ENCODE assay signal across 24 mouse cellular contexts in genomic region chr11:32153216-32153615, GRCm38 (mm10). TPM values are rescaled to one million over a fixed set of nuclear protein-coding genes. Genes with fewer than 3 reads are reported as not detected.
A peak's percentile ranks its signal among the peaks of the same experiment; 100 is the strongest.
DNase-seq lines count a peak whose midpoint lies in the region; ATAC-seq and TF ChIP-seq lines count a peak whose summit lies in the region.
"Had no signal": no experiment of that assay in that cellular context is flagged by ENCODE, and none has a peak within 500 bp of the region (broad histone marks: within the 10 kb centered on the region; RNA-seq: fewer than 3 reads in every experiment).

No protein-coding gene starts in this region.

- no peaks in the 10 kb centered on the region for H3K36me3 ChIP-seq in forebrain, embryonic 11.5 days (ENCODE audit: control insufficient read depth, insufficient read depth, low read length)
- H3K36me3 ChIP-seq in forebrain, embryonic 14.5 days (ENCODE audit: control insufficient read depth, insufficient read depth, low read length): no peaks in the 10 kb centered on the region
- no peaks in the 10 kb centered on the region for H3K36me3 ChIP-seq in heart, embryonic 10.5 days
- no peaks in the 10 kb centered on the region for H3K36me3 ChIP-seq in midbrain, embryonic 11.5 days (ENCODE audit: control insufficient read depth, insufficient read depth, low read length)
- H3K36me3 ChIP-seq in midbrain, postnatal 0 days (ENCODE audit: insufficient read depth, low read length): no peaks in the 10 kb centered on the region
- H3K36me3 ChIP-seq: G1E had no signal

- H3K4me2 ChIP-seq in forebrain, embryonic 11.5 days (ENCODE audit: low read depth, low read length, severe bottlenecking): no peak overlapping the region
- no peak overlapping the region for H3K4me2 ChIP-seq in forebrain, embryonic 14.5 days (ENCODE audit: low read length)
- H3K4me2 ChIP-seq in midbrain, embryonic 11.5 days: no peak overlapping the region
- H3K4me2 ChIP-seq in midbrain, postnatal 0 days (ENCODE audit: low read depth, low read length, poor library complexity, severe bottlenecking): no peak overlapping the region

- no peak for TF ChIP-seq CTCF in midbrain, postnatal 0 days (IDR thresholded peaks at IDR 0.05)

- no peaks in the 10 kb centered on the region for H3K27me3 ChIP-seq in forebrain, embryonic 11.5 days (ENCODE audit: control insufficient read depth, insufficient read depth, low read length)
- H3K27me3 ChIP-seq in forebrain, embryonic 14.5 days (replicated peaks; ENCODE audit: control insufficient read depth, insufficient read depth, low read length): no peaks in the 10 kb centered on the region
- H3K27me3 ChIP-seq in heart, embryonic 10.5 days (ENCODE audit: insufficient read depth, poor library complexity, severe bottlenecking): 0 out of 2 replicates have a peak, but pooled peaks cover under 1% of the 10 kb centered on the region
- H3K27me3 ChIP-seq in midbrain, embryonic 11.5 days (ENCODE audit: control insufficient read depth, insufficient read depth, low read length): no peaks in the 10 kb centered on the region
- H3K27me3 ChIP-seq in midbrain, postnatal 0 days (ENCODE audit: insufficient read depth, low read length): no peaks in the 10 kb centered on the region
- H3K27me3 ChIP-seq: CH12.LX had no signal

- WGBS in forebrain, embryonic 11.5 days: 97% methylated on average over 7 of the region's 7 CpGs
- 94% methylated on average over 7 of the region's 7 CpGs for WGBS in forebrain, embryonic 14.5 days
- WGBS in heart, embryonic 10.5 days: 89% methylated on average over 7 of the region's 7 CpGs
- WGBS in midbrain, embryonic 11.5 days: 93% methylated on average over 7 of the region's 7 CpGs
- WGBS in midbrain, postnatal 0 days: 93% methylated on average over 7 of the region's 7 CpGs

- DNase-seq in forebrain, embryonic 11.5 days (ENCODE audit: low spot score): peak; percentile 30
- no peak for DNase-seq in forebrain, embryonic 14.5 days (ENCODE audit: low spot score)
- DNase-seq in heart, adult 11 months: peak; percentile 66
- DNase-seq in heart, postnatal 25 days (ENCODE audit: low spot score): no peak
- DNase-seq in heart, embryonic 10.5 days (ENCODE audit: low spot score): peak; percentile 55
- no peak for DNase-seq in heart, adult 8-10 months (ENCODE audit: low spot score)
- peak; percentile 76 for DNase-seq in midbrain, embryonic 11.5 days (ENCODE audit: low spot score, missing footprints)
- no peak for DNase-seq in midbrain, postnatal 0 days (ENCODE audit: low spot score)
- DNase-seq: adrenal gland, adult 2 months; adrenal gland, adult 8-10 months; adrenal gland, postnatal 10 days; adrenal gland, postnatal 14 days; adrenal gland, postnatal 25 days; adrenal gland, postnatal 36 days; B cell, adult 2 months; cerebellum, adult 11 months; cerebellum, adult 11-12 months had no signal

- H3K9me3 ChIP-seq in forebrain, embryonic 11.5 days (ENCODE audit: control insufficient read depth, low read length): no peaks in the 10 kb centered on the region
- no peaks in the 10 kb centered on the region for H3K9me3 ChIP-seq in forebrain, embryonic 14.5 days (replicated peaks; ENCODE audit: control insufficient read depth, low read length)
- no peaks in the 10 kb centered on the region for H3K9me3 ChIP-seq in heart, embryonic 10.5 days
- no peaks in the 10 kb centered on the region for H3K9me3 ChIP-seq in midbrain, embryonic 11.5 days (ENCODE audit: control insufficient read depth, low read length)
- H3K9me3 ChIP-seq in midbrain, postnatal 0 days (ENCODE audit: low read length): no peaks in the 10 kb centered on the region
- H3K9me3 ChIP-seq: G1E had no signal

- no peak overlapping the region for H3K27ac ChIP-seq in forebrain, embryonic 11.5 days (ENCODE audit: low read depth, low read length)
- H3K27ac ChIP-seq in forebrain, embryonic 14.5 days (ENCODE audit: low read depth, low read length): no peak overlapping the region
- H3K27ac ChIP-seq in heart, embryonic 10.5 days: no peak overlapping the region
- no peak overlapping the region for H3K27ac ChIP-seq in midbrain, embryonic 11.5 days (ENCODE audit: low read depth, low read length)
- no peak overlapping the region for H3K27ac ChIP-seq in midbrain, postnatal 0 days (ENCODE audit: low read depth, low read length)

- peaks cover under 1% of the 10 kb centered on the region; the same call in 1 of the 2 replicates for H3K4me1 ChIP-seq in forebrain, embryonic 11.5 days (replicated peaks; ENCODE audit: control insufficient read depth, insufficient read depth, low read length)
- H3K4me1 ChIP-seq in forebrain, embryonic 14.5 days (ENCODE audit: control insufficient read depth, insufficient read depth, low read length): peaks cover 12% of the 10 kb centered on the region
- no peaks in the 10 kb centered on the region for H3K4me1 ChIP-seq in heart, embryonic 10.5 days
- H3K4me1 ChIP-seq in midbrain, embryonic 11.5 days (ENCODE audit: control insufficient read depth, insufficient read depth, low read length): peaks cover 3% of the 10 kb centered on the region
- 0 out of 2 replicates have a peak, but pooled peaks cover under 1% of the 10 kb centered on the region for H3K4me1 ChIP-seq in midbrain, postnatal 0 days (ENCODE audit: insufficient read depth, low read length)

- H3K9ac ChIP-seq in forebrain, embryonic 11.5 days (ENCODE audit: low read length): no peak overlapping the region
- H3K9ac ChIP-seq in forebrain, embryonic 14.5 days (ENCODE audit: low read length): no peak overlapping the region
- no peak overlapping the region for H3K9ac ChIP-seq in midbrain, embryonic 11.5 days (ENCODE audit: low read length)
- H3K9ac ChIP-seq in midbrain, postnatal 0 days (replicated peaks; ENCODE audit: low read length, poor library complexity, severe bottlenecking): no peak overlapping the region

- no peak for ATAC-seq in forebrain, embryonic 11.5 days (replicated peaks; ENCODE audit: low FRiP score)
- no peak for ATAC-seq in forebrain, embryonic 14.5 days
- ATAC-seq in midbrain, embryonic 11.5 days (ENCODE audit: low FRiP score): no peak
- no peak for ATAC-seq in midbrain, postnatal 0 days (ENCODE audit: low FRiP score)
- ATAC-seq: activated CD4-positive, CD25-positive, alpha-beta regulatory T cell, adult 4 months; CD4-positive, CD25-positive, alpha-beta regulatory T cell, adult 4 months; Patski had no signal

- intact Hi-C loops in heart, postnatal 25 days (cut with DNase I): no loop called here

- no peak overlapping the region for H3K4me3 ChIP-seq in forebrain, embryonic 11.5 days (ENCODE audit: low read depth, low read length)
- no peak overlapping the region for H3K4me3 ChIP-seq in forebrain, embryonic 14.5 days (ENCODE audit: low read depth, low read length)
- H3K4me3 ChIP-seq in heart, embryonic 10.5 days: no peak overlapping the region
- no peak overlapping the region for H3K4me3 ChIP-seq in midbrain, embryonic 11.5 days (ENCODE audit: low read depth, low read length)
- H3K4me3 ChIP-seq in midbrain, postnatal 0 days (ENCODE audit: low read depth, low read length): no peak overlapping the region

RNA-seq across cellular contexts. Expression of gene Il9r, which starts 46.9 kb away (rescaled TPM):
- polyA plus RNA-seq in forebrain, embryonic 11.5 days (2014; fragmentation: Nextera tagmentation; extraction: Ambion mirVana): not detected in 2 replicates
- polyA plus RNA-seq in forebrain, embryonic 14.5 days (2014; fragmentation: Nextera tagmentation; extraction: Ambion mirVana): not detected in 2 replicates
- total RNA-seq in heart, postnatal 25 days (2021): not detected
- polyA plus RNA-seq in heart, embryonic 10.5 days (2016; fragmentation: Nextera tagmentation; extraction: Ambion mirVana): 0.14 TPM in 1 of 2 replicates, not detected in the other
- under 1 TPM in 3 of 4 experiments, not detected in 1; 0.05 to 0.40 (median 0.09) TPM for total RNA-seq in heart, adult 8-10 months (2022)
- polyA plus RNA-seq in midbrain, embryonic 11.5 days (2014; fragmentation: Nextera tagmentation; extraction: Ambion mirVana): not detected in 2 replicates
- 0.33 TPM in 1 of 2 replicates, not detected in the other for total RNA-seq in midbrain, postnatal 0 days (2014; rRNA removed)
- 0.04 TPM in 1 of 2 replicates, not detected in the other for polyA plus RNA-seq in midbrain, postnatal 0 days (2015; fragmentation: Nextera tagmentation; extraction: Ambion mirVana)
- total RNA-seq: adrenal gland, postnatal 25 days had no signal
- polyA plus RNA-seq: adrenal gland, adult 2 months; brain, embryonic 14.5 days; C2C12; Patski had no signal

RNA-seq across cellular contexts. Expression of gene Snrnp25, which starts 52.0 kb away (rescaled TPM):
- 86.2 and 92.7 TPM in 2 replicates for polyA plus RNA-seq in forebrain, embryonic 11.5 days (2014; fragmentation: Nextera tagmentation; extraction: Ambion mirVana)
- 59.8 and 67.0 TPM in 2 replicates for polyA plus RNA-seq in forebrain, embryonic 14.5 days (2014; fragmentation: Nextera tagmentation; extraction: Ambion mirVana)
- 10 to 100 TPM; 11.1 to 12.4 TPM for total RNA-seq in heart, postnatal 25 days (2021)
- polyA plus RNA-seq in heart, embryonic 10.5 days (2016; fragmentation: Nextera tagmentation; extraction: Ambion mirVana): 69.7 and 84.1 TPM in 2 replicates
- 10 to 100 TPM in 3 of 4 experiments, 1 to 10 TPM in 1; 9.7 to 14.0 (median 11.8) TPM for total RNA-seq in heart, adult 8-10 months (2022)
- polyA plus RNA-seq in midbrain, embryonic 11.5 days (2014; fragmentation: Nextera tagmentation; extraction: Ambion mirVana): 77.0 and 87.0 TPM in 2 replicates
- total RNA-seq in midbrain, postnatal 0 days (2014; rRNA removed): 13.3 and 23.6 TPM in 2 replicates
- 47.8 and 48.9 TPM in 2 replicates for polyA plus RNA-seq in midbrain, postnatal 0 days (2015; fragmentation: Nextera tagmentation; extraction: Ambion mirVana)

Comparison
In these comparisons a context has a peak if more than half of its experiments do, and no peak if none do; other contexts are left out.
1. DNase-seq: peak in forebrain, embryonic 11.5 days (single experiment), heart, adult 11 months (single experiment), heart, embryonic 10.5 days (single experiment) and midbrain, embryonic 11.5 days (single experiment); none in forebrain, embryonic 14.5 days (single experiment), heart, postnatal 25 days (single experiment), heart, adult 8-10 months (single experiment) and midbrain, postnatal 0 days (single experiment).